31 mouse cellular contexts compared by ENCODE assay signal in genomic region chr13:108064331-108064730, GRCm38 (mm10). TPM values are rescaled to one million over a fixed set of nuclear protein-coding genes. Genes with fewer than 3 reads are reported as not detected.
DNase-seq lines count a peak whose midpoint lies in the region; ATAC-seq and TF ChIP-seq lines count a peak whose summit lies in the region.
"Had no signal": no experiment of that assay in that cellular context is flagged by ENCODE, and none has a peak within 500 bp of the region (broad histone marks: within the 10 kb centered on the region; RNA-seq: fewer than 3 reads in every experiment).

No protein-coding gene starts in this region.

- intact Hi-C loops in left cerebral cortex, adult 2 months (cut with DNase I): no loop called here

- DNase-seq in forebrain, embryonic 14.5 days (ENCODE audit: low spot score): peak; percentile 58
- DNase-seq in forebrain, embryonic 10.5 days (ENCODE audit: extremely low spot score, low spot score): no peak
- peak; percentile 48 for DNase-seq in midbrain, embryonic 10.5 days (ENCODE audit: low spot score)
- DNase-seq in embryo, embryonic 11 days: peak; percentile 35
- DNase-seq in left cerebral cortex, adult 2 months (ENCODE audit: extremely low spot score in 1 of 2, low spot score in 2 of 2): no peak
- DNase-seq: adrenal gland, postnatal 36 days; B cell, adult 2 months; cerebellum, adult 11 months; cerebellum, postnatal 10 days; gastrocnemius, postnatal 25 days; heart, adult 2 months; heart, postnatal 14 days; kidney, adult 11 months; kidney, postnatal 4 days; layer of hippocampus, adult 9-11 months; liver; lung, postnatal 36 days; right cerebral cortex, postnatal 14 days; thymus, adult 2 months; thymus, postnatal 4 days had no signal

- no peak for TF ChIP-seq CTCF in left cerebral cortex, adult 2 months (IDR thresholded peaks at IDR 0.05)

- WGBS in forebrain, embryonic 14.5 days: 24% methylated on average over 6 of the region's 6 CpGs
- WGBS in forebrain, embryonic 10.5 days: 52% methylated on average over 6 of the region's 6 CpGs
- WGBS in midbrain, embryonic 10.5 days: 35% methylated on average over 6 of the region's 6 CpGs
- WGBS in midbrain, embryonic 16.5 days: 16% methylated on average over 6 of the region's 6 CpGs
- 15% methylated on average over 6 of the region's 6 CpGs for WGBS in midbrain, embryonic 13.5 days

- H3K9me3 ChIP-seq in forebrain, embryonic 14.5 days (replicated peaks; ENCODE audit: control insufficient read depth, low read length): no peaks in the 10 kb centered on the region
- no peaks in the 10 kb centered on the region for H3K9me3 ChIP-seq in forebrain, embryonic 10.5 days
- H3K9me3 ChIP-seq in midbrain, embryonic 10.5 days (replicated peaks): no peaks in the 10 kb centered on the region
- no peaks in the 10 kb centered on the region for H3K9me3 ChIP-seq in midbrain, embryonic 16.5 days (replicated peaks; ENCODE audit: control insufficient read depth, low read length, poor library complexity, severe bottlenecking)
- H3K9me3 ChIP-seq in midbrain, embryonic 13.5 days: no peaks in the 10 kb centered on the region
- H3K9me3 ChIP-seq: G1E; heart, embryonic 13.5 days; kidney, embryonic 15.5 days; limb, embryonic 10.5 days; liver, embryonic 15.5 days; lung, embryonic 15.5 days had no signal

- ATAC-seq in forebrain, embryonic 14.5 days: 0 out of 2 replicates have a peak, but pooled peaks have one; percentile 35
- no peak for ATAC-seq in midbrain, embryonic 16.5 days
- peak; percentile 65; the same call in 1 of the 2 replicates for ATAC-seq in midbrain, embryonic 13.5 days
- ATAC-seq: Patski had no signal

- no peak overlapping the region for H3K27ac ChIP-seq in forebrain, embryonic 14.5 days (ENCODE audit: low read depth, low read length)
- H3K27ac ChIP-seq in forebrain, embryonic 10.5 days: no peak overlapping the region
- H3K27ac ChIP-seq in midbrain, embryonic 10.5 days (replicated peaks): peak overlapping the region; percentile 82
- H3K27ac ChIP-seq in midbrain, embryonic 16.5 days (ENCODE audit: low read length): no peak overlapping the region
- H3K27ac ChIP-seq in midbrain, embryonic 13.5 days: 0 out of 2 replicates have a peak overlapping the region, but pooled peaks have one; percentile 35
- H3K27ac ChIP-seq in left cerebral cortex, adult 2 months: no peak overlapping the region
- H3K27ac ChIP-seq: heart, adult 2 months; heart, embryonic 13.5 days; kidney, embryonic 15.5 days; limb, embryonic 10.5 days; liver, embryonic 15.5 days; stomach, postnatal 0 days had no signal

- H3K9ac ChIP-seq in forebrain, embryonic 14.5 days (ENCODE audit: low read length): no peak overlapping the region
- H3K9ac ChIP-seq in midbrain, embryonic 16.5 days (ENCODE audit: low read depth, low read length): no peak overlapping the region
- H3K9ac ChIP-seq in midbrain, embryonic 13.5 days (replicated peaks): no peak overlapping the region
- H3K9ac ChIP-seq: heart, embryonic 13.5 days; kidney, embryonic 15.5 days; liver, embryonic 15.5 days; lung, embryonic 15.5 days had no signal

- H3K4me3 ChIP-seq in forebrain, embryonic 14.5 days (ENCODE audit: low read depth, low read length): no peak overlapping the region
- H3K4me3 ChIP-seq in forebrain, embryonic 10.5 days: no peak overlapping the region
- H3K4me3 ChIP-seq in midbrain, embryonic 10.5 days: no peak overlapping the region
- no peak overlapping the region for H3K4me3 ChIP-seq in midbrain, embryonic 16.5 days (ENCODE audit: low read depth, low read length)
- H3K4me3 ChIP-seq in midbrain, embryonic 13.5 days (replicated peaks): no peak overlapping the region
- H3K4me3 ChIP-seq in left cerebral cortex, adult 2 months: no peak overlapping the region
- H3K4me3 ChIP-seq: heart, adult 2 months; heart, embryonic 13.5 days; kidney, embryonic 15.5 days; limb, embryonic 10.5 days; liver, embryonic 15.5 days; lung, embryonic 15.5 days had no signal

- H3K27me3 ChIP-seq in forebrain, embryonic 14.5 days (replicated peaks; ENCODE audit: control insufficient read depth, insufficient read depth, low read length): no peaks in the 10 kb centered on the region; the same call in 1 of the 2 replicates
- H3K27me3 ChIP-seq in forebrain, embryonic 10.5 days (ENCODE audit: poor library complexity, severe bottlenecking): peaks cover 26% of the 10 kb centered on the region
- peaks cover 5% of the 10 kb centered on the region; the same call in 1 of the 2 replicates for H3K27me3 ChIP-seq in midbrain, embryonic 10.5 days (ENCODE audit: low read depth, poor library complexity, severe bottlenecking)
- no peaks in the 10 kb centered on the region for H3K27me3 ChIP-seq in midbrain, embryonic 16.5 days (ENCODE audit: control insufficient read depth, insufficient read depth, low read depth, low read length)
- 0 out of 2 replicates have a peak, but pooled peaks cover 6% of the 10 kb centered on the region for H3K27me3 ChIP-seq in midbrain, embryonic 13.5 days
- H3K27me3 ChIP-seq: CH12.LX; heart, embryonic 13.5 days; kidney, embryonic 15.5 days; liver, embryonic 15.5 days; lung, embryonic 15.5 days; Patski had no signal

- peaks cover 10% of the 10 kb centered on the region for H3K4me1 ChIP-seq in forebrain, embryonic 14.5 days (ENCODE audit: control insufficient read depth, insufficient read depth, low read length)
- peaks cover 41% of the 10 kb centered on the region for H3K4me1 ChIP-seq in forebrain, embryonic 10.5 days
- peaks cover 66% of the 10 kb centered on the region for H3K4me1 ChIP-seq in midbrain, embryonic 10.5 days
- H3K4me1 ChIP-seq in midbrain, embryonic 16.5 days (ENCODE audit: control insufficient read depth, insufficient read depth, low read length): peaks cover 10% of the 10 kb centered on the region; the same call in 1 of the 2 replicates
- H3K4me1 ChIP-seq in midbrain, embryonic 13.5 days (replicated peaks): peaks cover 38% of the 10 kb centered on the region
- H3K4me1 ChIP-seq: heart, embryonic 13.5 days; limb, embryonic 10.5 days; liver, embryonic 15.5 days had no signal

- H3K4me2 ChIP-seq in forebrain, embryonic 14.5 days (ENCODE audit: low read length): no peak overlapping the region
- no peak overlapping the region for H3K4me2 ChIP-seq in midbrain, embryonic 16.5 days (ENCODE audit: low read length)
- no peak overlapping the region for H3K4me2 ChIP-seq in midbrain, embryonic 13.5 days (replicated peaks)
- H3K4me2 ChIP-seq: heart, embryonic 13.5 days; kidney, embryonic 15.5 days; liver, embryonic 15.5 days; lung, embryonic 15.5 days had no signal

- no peaks in the 10 kb centered on the region for H3K36me3 ChIP-seq in forebrain, embryonic 14.5 days (ENCODE audit: control insufficient read depth, insufficient read depth, low read length)
- H3K36me3 ChIP-seq in forebrain, embryonic 10.5 days (replicated peaks): no peaks in the 10 kb centered on the region
- H3K36me3 ChIP-seq in midbrain, embryonic 10.5 days: no peaks in the 10 kb centered on the region
- no peaks in the 10 kb centered on the region for H3K36me3 ChIP-seq in midbrain, embryonic 16.5 days (ENCODE audit: control insufficient read depth, insufficient read depth, low read length)
- no peaks in the 10 kb centered on the region for H3K36me3 ChIP-seq in midbrain, embryonic 13.5 days
- H3K36me3 ChIP-seq: G1E; heart, embryonic 13.5 days; kidney, embryonic 15.5 days; limb, embryonic 10.5 days; liver, embryonic 15.5 days; lung, embryonic 15.5 days had no signal

RNA-seq across cellular contexts. Expression of gene Smim15, which starts 20.1 kb away (rescaled TPM):
- polyA plus RNA-seq in forebrain, embryonic 14.5 days (2014; fragmentation: Nextera tagmentation; extraction: Ambion mirVana): 54.6 and 57.7 TPM in 2 replicates
- polyA plus RNA-seq in forebrain, embryonic 10.5 days (2016; fragmentation: Nextera tagmentation; extraction: Ambion mirVana): 56.0 and 56.5 TPM in 2 replicates
- polyA plus RNA-seq in midbrain, embryonic 10.5 days (2016; fragmentation: Nextera tagmentation; extraction: Ambion mirVana): 62.2 and 62.9 TPM in 2 replicates
- polyA plus RNA-seq in midbrain, embryonic 16.5 days (2015; fragmentation: Nextera tagmentation; extraction: Ambion mirVana): 32.3 and 32.5 TPM in 2 replicates
- polyA plus RNA-seq in midbrain, embryonic 13.5 days (2015; fragmentation: Nextera tagmentation; extraction: Ambion mirVana): 41.2 and 41.4 TPM in 2 replicates
- 10 to 100 TPM; 35.7 to 38.5 TPM for total RNA-seq in left cerebral cortex, adult 2 months (2021)

Comparison
In these comparisons a context has a peak if more than half of its experiments do, and no peak if none do; other contexts are left out.
1. DNase-seq: peak in forebrain, embryonic 14.5 days (single experiment), midbrain, embryonic 10.5 days (single experiment) and embryo, embryonic 11 days (single experiment); none in forebrain, embryonic 10.5 days (single experiment) and left cerebral cortex, adult 2 months (0 of 2).
2. H3K27ac ChIP-seq: peak in midbrain, embryonic 10.5 days (single experiment) and midbrain, embryonic 13.5 days (single experiment); none in forebrain, embryonic 14.5 days (single experiment), forebrain, embryonic 10.5 days (single experiment), midbrain, embryonic 16.5 days (single experiment) and left cerebral cortex, adult 2 months (single experiment).